26 mouse cellular contexts compared by ENCODE assay signal in the genomic region with DNA sequence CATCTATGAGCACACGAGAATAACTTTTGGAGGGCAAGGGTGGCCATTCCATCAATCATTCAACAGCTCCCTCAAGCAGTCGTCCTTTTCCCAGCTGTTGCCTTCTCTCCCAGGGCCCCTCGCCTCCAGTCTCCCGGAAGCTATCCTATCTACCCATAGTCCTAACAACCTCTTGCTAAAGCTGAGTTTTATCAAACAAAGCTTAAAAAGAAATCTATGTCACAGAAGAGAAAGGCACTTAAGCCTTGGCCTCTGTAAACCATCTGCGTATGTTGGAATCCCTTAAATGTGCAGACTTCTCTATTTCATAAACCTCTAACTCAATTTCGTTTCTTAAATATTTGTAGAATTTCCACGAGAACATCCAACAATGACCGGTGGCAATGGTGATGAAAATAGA. TPM values are rescaled to one million over a fixed set of nuclear protein-coding genes. Genes with fewer than 3 reads are reported as not detected.
DNase-seq lines count a peak whose midpoint lies in the region; ATAC-seq lines count a peak whose summit lies in the region.
"Had no signal": no experiment of that assay in that cellular context is flagged by ENCODE, and none has a peak within 500 bp of the region (broad histone marks: within the 10 kb centered on the region; RNA-seq: fewer than 3 reads in every experiment).

No protein-coding gene starts in this region.

- no peaks in the 10 kb centered on the region for H3K36me3 ChIP-seq in embryonic facial prominence, embryonic 13.5 days
- no peaks in the 10 kb centered on the region for H3K36me3 ChIP-seq in embryonic facial prominence, embryonic 10.5 days (replicated peaks)
- H3K36me3 ChIP-seq in limb, embryonic 15.5 days, result no peaks in the 10 kb centered on the region
- no peaks in the 10 kb centered on the region for H3K36me3 ChIP-seq in limb, embryonic 10.5 days
- no peaks in the 10 kb centered on the region for H3K36me3 ChIP-seq in intestine, embryonic 16.5 days (ENCODE audit: control insufficient read depth, insufficient read depth, low read length)
- H3K36me3 ChIP-seq: embryonic facial prominence, embryonic 12.5 days; forebrain, embryonic 10.5 days; heart, embryonic 12.5 days; heart, embryonic 15.5 days; hindbrain, embryonic 10.5 days; hindbrain, embryonic 13.5 days had no signal

- H3K27ac ChIP-seq in embryonic facial prominence, embryonic 13.5 days, result 0 out of 2 replicates have a peak overlapping the region, but pooled peaks have one; percentile 11
- no peak overlapping the region for H3K27ac ChIP-seq in embryonic facial prominence, embryonic 10.5 days (replicated peaks)
- peak overlapping the region; percentile 18; the same call in 1 of the 2 replicates for H3K27ac ChIP-seq in limb, embryonic 15.5 days
- no peak overlapping the region for H3K27ac ChIP-seq in limb, embryonic 10.5 days
- H3K27ac ChIP-seq in intestine, embryonic 16.5 days (ENCODE audit: low read length), result 0 out of 2 replicates have a peak overlapping the region, but pooled peaks have one; percentile 3
- H3K27ac ChIP-seq: embryonic facial prominence, embryonic 12.5 days; forebrain, embryonic 10.5 days; forebrain, embryonic 13.5 days; heart, embryonic 15.5 days; hindbrain, embryonic 10.5 days; hindbrain, embryonic 13.5 days had no signal

- no peak overlapping the region for H3K4me3 ChIP-seq in embryonic facial prominence, embryonic 13.5 days
- H3K4me3 ChIP-seq in embryonic facial prominence, embryonic 10.5 days, result no peak overlapping the region
- H3K4me3 ChIP-seq in limb, embryonic 15.5 days, result no peak overlapping the region
- no peak overlapping the region for H3K4me3 ChIP-seq in limb, embryonic 10.5 days
- H3K4me3 ChIP-seq in intestine, embryonic 16.5 days (ENCODE audit: low read length), result no peak overlapping the region
- H3K4me3 ChIP-seq: embryonic facial prominence, embryonic 12.5 days; forebrain, embryonic 10.5 days; forebrain, embryonic 13.5 days; heart, embryonic 12.5 days; heart, embryonic 15.5 days; hindbrain, embryonic 10.5 days; hindbrain, embryonic 13.5 days had no signal

- ATAC-seq in embryonic facial prominence, embryonic 13.5 days (ENCODE audit: insufficient number of reproducible peaks, insufficient read depth, low FRiP score, low TSS enrichment, low read depth), result no peak
- ATAC-seq in limb, embryonic 15.5 days (ENCODE audit: insufficient number of reproducible peaks, low FRiP score, low TSS enrichment, low read depth), result no peak
- no peak for ATAC-seq in intestine, embryonic 16.5 days
- ATAC-seq: activated CD4-positive, CD25-positive, alpha-beta regulatory T cell, adult 4 months; forebrain, embryonic 13.5 days; forebrain, postnatal 0 days; hindbrain, embryonic 16.5 days had no signal

- H3K4me1 ChIP-seq in embryonic facial prominence, embryonic 13.5 days, result peaks cover 21% of the 10 kb centered on the region
- H3K4me1 ChIP-seq in embryonic facial prominence, embryonic 10.5 days, result peaks cover under 1% of the 10 kb centered on the region; the same call in 1 of the 2 replicates
- peaks cover 6% of the 10 kb centered on the region; the same call in 1 of the 2 replicates for H3K4me1 ChIP-seq in limb, embryonic 15.5 days
- H3K4me1 ChIP-seq in limb, embryonic 10.5 days, result peaks cover under 1% of the 10 kb centered on the region; the same call in 1 of the 2 replicates
- peaks cover 3% of the 10 kb centered on the region; the same call in 1 of the 2 replicates for H3K4me1 ChIP-seq in intestine, embryonic 16.5 days (ENCODE audit: control insufficient read depth, insufficient read depth, low read length)
- H3K4me1 ChIP-seq: embryonic facial prominence, embryonic 12.5 days; forebrain, embryonic 10.5 days; forebrain, embryonic 13.5 days; heart, embryonic 15.5 days; hindbrain, embryonic 10.5 days; hindbrain, embryonic 13.5 days had no signal

- H3K9me3 ChIP-seq in embryonic facial prominence, embryonic 13.5 days, result no peaks in the 10 kb centered on the region
- H3K9me3 ChIP-seq in embryonic facial prominence, embryonic 10.5 days, result no peaks in the 10 kb centered on the region
- H3K9me3 ChIP-seq in limb, embryonic 15.5 days, result no peaks in the 10 kb centered on the region
- no peaks in the 10 kb centered on the region for H3K9me3 ChIP-seq in limb, embryonic 10.5 days (replicated peaks)
- no peaks in the 10 kb centered on the region for H3K9me3 ChIP-seq in intestine, embryonic 16.5 days (ENCODE audit: control insufficient read depth, low read length)
- H3K9me3 ChIP-seq: embryonic facial prominence, embryonic 12.5 days; forebrain, embryonic 10.5 days; forebrain, embryonic 13.5 days; heart, embryonic 12.5 days; heart, embryonic 15.5 days; hindbrain, embryonic 10.5 days; hindbrain, embryonic 13.5 days had no signal

- 65% methylated on average over 8 of the region's 8 CpGs for WGBS in embryonic facial prominence, embryonic 13.5 days
- 86% methylated on average over 8 of the region's 8 CpGs for WGBS in embryonic facial prominence, embryonic 10.5 days
- 62% methylated on average over 8 of the region's 8 CpGs for WGBS in limb, embryonic 15.5 days
- WGBS in limb, embryonic 10.5 days, result 83% methylated on average over 8 of the region's 8 CpGs
- WGBS in intestine, embryonic 16.5 days, result 59% methylated on average over 8 of the region's 8 CpGs

- no peak for DNase-seq in embryonic facial prominence, embryonic 10.5 days (ENCODE audit: low spot score)
- no peak for DNase-seq in limb, embryonic 10.5 days (ENCODE audit: low spot score)
- no peak for DNase-seq in gastrocnemius, adult 18-20 months (ENCODE audit: low spot score)
- DNase-seq in layer of hippocampus, adult 11-12 months (ENCODE audit: low spot score), result no peak
- DNase-seq: adrenal gland, adult 8-10 months; adrenal gland, postnatal 36 days; cerebellum, adult 18-20 months; cerebellum, adult 9-10 months; cerebellum, postnatal 14 days; forebrain, postnatal 0 days; gastrocnemius, postnatal 25 days; heart, adult 18-20 months; heart, postnatal 10 days; heart, postnatal 36 days had no signal

- no peak overlapping the region for H3K4me2 ChIP-seq in embryonic facial prominence, embryonic 13.5 days
- no peak overlapping the region for H3K4me2 ChIP-seq in limb, embryonic 15.5 days
- H3K4me2 ChIP-seq in intestine, embryonic 16.5 days (ENCODE audit: low read depth, low read length), result no peak overlapping the region
- H3K4me2 ChIP-seq: embryonic facial prominence, embryonic 12.5 days; forebrain, embryonic 13.5 days; heart, embryonic 12.5 days; heart, embryonic 15.5 days; hindbrain, embryonic 13.5 days had no signal

- H3K27me3 ChIP-seq in embryonic facial prominence, embryonic 13.5 days, result no peaks in the 10 kb centered on the region
- no peaks in the 10 kb centered on the region for H3K27me3 ChIP-seq in embryonic facial prominence, embryonic 10.5 days (replicated peaks; ENCODE audit: low read depth, poor library complexity, severe bottlenecking)
- H3K27me3 ChIP-seq in limb, embryonic 15.5 days, result no peaks in the 10 kb centered on the region
- H3K27me3 ChIP-seq in limb, embryonic 10.5 days (ENCODE audit: low read depth, poor library complexity, severe bottlenecking), result no peaks in the 10 kb centered on the region
- H3K27me3 ChIP-seq in intestine, embryonic 16.5 days (replicated peaks; ENCODE audit: control insufficient read depth, insufficient read depth, low read length), result no peaks in the 10 kb centered on the region
- H3K27me3 ChIP-seq: embryonic facial prominence, embryonic 12.5 days; forebrain, embryonic 13.5 days; heart, embryonic 15.5 days; hindbrain, embryonic 13.5 days had no signal

- H3K9ac ChIP-seq in embryonic facial prominence, embryonic 13.5 days, result no peak overlapping the region
- no peak overlapping the region for H3K9ac ChIP-seq in limb, embryonic 15.5 days
- H3K9ac ChIP-seq in intestine, embryonic 16.5 days (ENCODE audit: low read depth, low read length), result no peak overlapping the region
- H3K9ac ChIP-seq: embryonic facial prominence, embryonic 12.5 days; forebrain, embryonic 13.5 days; forebrain, postnatal 0 days; heart, embryonic 12.5 days; heart, embryonic 15.5 days; hindbrain, embryonic 13.5 days had no signal

RNA-seq across cellular contexts. Expression of a gene that starts 51.9 kb away (rescaled TPM):
- 4.6 and 5.3 TPM in 2 replicates for polyA plus RNA-seq in embryonic facial prominence, embryonic 13.5 days (2015; fragmentation: Nextera tagmentation; extraction: Ambion mirVana)
- 7.4 and 7.6 TPM in 2 replicates for polyA plus RNA-seq in embryonic facial prominence, embryonic 10.5 days (2016; fragmentation: Nextera tagmentation; extraction: Ambion mirVana)
- polyA plus RNA-seq in limb, embryonic 15.5 days (2015; fragmentation: Nextera tagmentation; extraction: Ambion mirVana), result 7.2 and 8.0 TPM in 2 replicates
- 5.9 and 6.9 TPM in 2 replicates for polyA plus RNA-seq in limb, embryonic 10.5 days (2016; fragmentation: Nextera tagmentation; extraction: Ambion mirVana)
- polyA plus RNA-seq in intestine, embryonic 16.5 days (2015; fragmentation: Nextera tagmentation; extraction: Ambion mirVana), result 15.0 and 15.2 TPM in 2 replicates
- total RNA-seq in gastrocnemius, adult 18-20 months (2021), result 1 to 10 TPM; 5.0 to 6.4 TPM

Comparison
In these comparisons a context has a peak if more than half of its experiments do, and no peak if none do; other contexts are left out.
1. H3K27ac ChIP-seq: peak in embryonic facial prominence, embryonic 13.5 days (single experiment), limb, embryonic 15.5 days (single experiment) and intestine, embryonic 16.5 days (single experiment); none in embryonic facial prominence, embryonic 10.5 days (single experiment) and limb, embryonic 10.5 days (single experiment).